Mouse (Mus musculus) bone marrow macrophage, adult 2 months (primary cell): Measurements from ENCODE around the gene Nat8f1.

Source experiments
- CTCF ChIP-seq: IDR thresholded peaks from 2 replicates; pipeline ENCODE4 v1.5.1; 2012; ENCODE audit warnings: low read depth, mild to moderate bottlenecking, low read length, moderate library complexity
- POLR2A ChIP-seq: IDR thresholded peaks from 2 replicates; pipeline ENCODE4 v1.6.1; 2012; ENCODE audit warnings: mild to moderate bottlenecking, low read depth, low read length, borderline replicate concordance

DNA sequence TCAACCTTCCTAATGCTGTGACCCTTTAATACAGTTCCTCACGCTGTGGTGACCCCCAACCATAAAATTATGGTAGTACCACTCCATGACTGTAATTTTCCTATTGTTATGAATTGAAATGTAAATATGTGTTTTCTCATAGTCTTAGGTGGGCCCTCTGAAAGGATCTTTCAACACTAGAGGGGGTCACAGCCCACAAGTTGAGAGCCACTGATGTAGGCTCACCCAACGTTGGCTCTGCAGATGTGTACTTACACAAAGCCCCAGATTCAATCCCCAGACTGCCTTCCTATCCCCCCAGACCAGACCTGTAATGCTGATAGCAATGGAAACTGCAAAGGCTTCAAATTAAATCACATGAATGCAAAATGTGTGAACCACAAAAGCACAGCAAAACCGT is 20.2 kb upstream of the Nat8f1 start:
- TF ChIP-seq CTCF (no peak), POLR2A (no peak)
